Mouse (Mus musculus): ENCODE measurements at regions not wholly inside any gene's neighbourhood (a gene's known extent, or its start where the extent isn't known, plus 50 kb on each side); places are given as distances from the start of the nearest gene placed in this dataset.

DNA sequence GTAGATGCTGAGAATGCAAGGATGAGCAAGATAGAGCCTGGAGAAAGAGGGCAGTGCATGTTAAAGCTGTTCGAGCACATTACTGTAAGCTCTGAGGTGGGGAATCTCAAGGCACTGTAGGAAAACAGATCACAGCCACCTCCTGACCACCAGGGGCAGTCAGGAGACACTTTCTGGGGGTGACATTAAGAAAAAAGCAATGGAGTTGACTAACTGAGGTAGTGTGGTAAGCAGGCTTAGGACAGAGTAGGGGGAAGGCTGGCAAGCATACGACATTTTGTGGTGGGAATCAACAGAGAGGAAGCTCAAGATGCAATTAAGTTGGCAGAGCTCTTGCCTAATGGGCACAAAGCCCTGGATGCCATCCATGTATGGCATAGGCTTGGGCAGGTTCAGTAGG lies 172.9 kb upstream of the Ercc4 start:
- WGBS, result 92% methylated on average over 2 of the region's 2 CpGs
- no peak for ATAC-seq (ENCODE audit: low FRiP score)
- H3K9me3 ChIP-seq, result no peaks in the 10 kb centered on the region

DNA sequence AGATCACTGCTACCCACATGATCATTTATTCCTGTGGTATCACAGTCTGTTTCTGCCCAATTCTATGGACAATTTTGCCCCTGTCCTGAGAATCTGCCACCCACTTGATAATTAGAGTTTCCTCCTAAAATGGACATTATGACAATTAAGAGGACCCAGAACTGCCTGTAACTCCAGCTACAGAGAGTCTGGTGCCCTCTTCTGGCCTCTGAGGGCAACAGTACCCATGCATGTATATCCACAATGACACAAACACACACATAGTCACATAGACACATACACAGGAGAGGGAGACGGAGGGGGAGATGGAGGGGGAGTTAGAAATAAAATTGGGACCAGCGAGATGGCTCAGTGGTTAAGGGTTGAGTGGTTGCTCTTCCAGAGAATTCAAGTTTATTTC lies 170.9 kb upstream of the Ercc4 start:
- Histone ChIP-seq H3K27ac (no peak overlapping the region), H3K4me1 (replicated peaks) (no peaks in the 10 kb centered on the region), H3K9me3 (no peaks in the 10 kb centered on the region), H3K36me3 (no peaks in the 10 kb centered on the region), H3K4me3 (no peak overlapping the region), H3K27me3 (no peaks in the 10 kb centered on the region), H3K4me2 (no peak overlapping the region), H3K9ac (no peak overlapping the region)
- no peak for ATAC-seq (ENCODE audit: low FRiP score)
- 84% methylated on average over 2 of the region's 2 CpGs for WGBS

More for the DNA sequence above, 172.9 kb upstream of the Ercc4 start:
- no peak overlapping the region for H3K9ac ChIP-seq
- no peak overlapping the region for H3K4me3 ChIP-seq
- H3K4me2 ChIP-seq, result no peak overlapping the region
- H3K27me3 ChIP-seq, result no peaks in the 10 kb centered on the region
- no peaks in the 10 kb centered on the region for H3K36me3 ChIP-seq
- no peak overlapping the region for H3K27ac ChIP-seq
- no peaks in the 10 kb centered on the region for H3K4me1 ChIP-seq (replicated peaks)

DNA sequence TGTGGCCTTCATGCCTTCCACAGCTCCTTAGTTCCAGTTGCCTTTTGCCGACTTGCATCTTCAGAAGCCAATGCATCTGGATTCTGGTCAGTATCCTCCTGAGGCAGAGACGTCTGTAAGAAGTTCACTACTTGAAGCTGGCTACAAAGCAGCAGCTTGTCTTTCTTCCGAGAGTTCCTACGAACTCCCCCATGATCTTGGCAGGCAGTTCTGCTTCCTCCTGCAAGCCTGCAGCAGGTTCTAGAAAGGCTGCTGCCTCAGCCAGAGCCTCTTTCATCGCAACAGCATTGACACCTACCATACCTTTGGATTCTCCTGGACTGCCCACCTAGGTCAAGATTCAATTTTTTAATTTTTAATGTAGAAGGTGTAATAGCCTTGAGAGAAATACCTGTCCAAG lies 158.3 kb upstream of the Ercc4 start:
- H3K4me1 ChIP-seq (replicated peaks), result no peaks in the 10 kb centered on the region
- no peak overlapping the region for H3K27ac ChIP-seq
- ATAC-seq (ENCODE audit: low FRiP score), result no peak
- H3K9me3 ChIP-seq, result no peaks in the 10 kb centered on the region
- H3K4me3 ChIP-seq, result no peak overlapping the region
- H3K4me2 ChIP-seq, result no peak overlapping the region
- no peaks in the 10 kb centered on the region for H3K27me3 ChIP-seq
- H3K9ac ChIP-seq, result no peak overlapping the region
- 95% methylated on average over 5 of the region's 5 CpGs for WGBS
- no peaks in the 10 kb centered on the region for H3K36me3 ChIP-seq

GRCm38 (mm10) chr16:12954028-12954427 lies 155.5 kb upstream of the Ercc4 start:
- WGBS, result 78% methylated on average over 8 of the region's 8 CpGs
- Histone ChIP-seq H3K4me1 (replicated peaks) (no peaks in the 10 kb centered on the region), H3K9me3 (no peaks in the 10 kb centered on the region), H3K27me3 (no peaks in the 10 kb centered on the region), H3K4me2 (no peak overlapping the region), H3K27ac (no peak overlapping the region), H3K9ac (no peak overlapping the region), H3K4me3 (no peak overlapping the region), H3K36me3 (no peaks in the 10 kb centered on the region)
- no peak for ATAC-seq (ENCODE audit: low FRiP score)

- H3K4me2 ChIP-seq, result no peak overlapping the region
- no peak overlapping the region for H3K27ac ChIP-seq
- H3K27me3 ChIP-seq, result no peaks in the 10 kb centered on the region
- no peak for ATAC-seq (ENCODE audit: low FRiP score)
- 70% methylated on average over 3 of the region's 3 CpGs for whole genome bisulfite sequencing
- no peak overlapping the region for H3K9ac ChIP-seq
- no peaks in the 10 kb centered on the region; the same call in 1 of the 2 replicates for H3K4me1 ChIP-seq (replicated peaks)
- no peaks in the 10 kb centered on the region for H3K9me3 ChIP-seq
- H3K36me3 ChIP-seq, result no peaks in the 10 kb centered on the region
- no peak overlapping the region for H3K4me3 ChIP-seq
Measured at GRCm38 (mm10) chr16:12956416-12956815, 153.1 kb upstream of the Ercc4 start.

- no peaks in the 10 kb centered on the region; the same call in 1 of the 2 replicates for H3K4me1 ChIP-seq (replicated peaks)
- ATAC-seq (ENCODE audit: low FRiP score), result no peak
- no peaks in the 10 kb centered on the region for H3K36me3 ChIP-seq
- H3K4me2 ChIP-seq, result no peak overlapping the region
- no peaks in the 10 kb centered on the region for H3K9me3 ChIP-seq
- no peak overlapping the region for H3K9ac ChIP-seq
- no peak overlapping the region for H3K27ac ChIP-seq
- no peak overlapping the region for H3K4me3 ChIP-seq
- no peaks in the 10 kb centered on the region for H3K27me3 ChIP-seq
- 37% methylated on average over 5 of the region's 5 CpGs for WGBS
Measured at GRCm38 (mm10) chr16:12960885-12961284, 148.6 kb upstream of the Ercc4 start.

- Histone ChIP-seq H3K4me3 (no peak overlapping the region), H3K4me1 (replicated peaks) (no peaks in the 10 kb centered on the region), H3K36me3 (no peaks in the 10 kb centered on the region), H3K27ac (no peak overlapping the region), H3K4me2 (no peak overlapping the region), H3K27me3 (no peaks in the 10 kb centered on the region), H3K9me3 (no peaks in the 10 kb centered on the region), H3K9ac (no peak overlapping the region)
- ATAC-seq (ENCODE audit: low FRiP score), result no peak
- WGBS, result 85% methylated on average over 1 of the region's 1 CpGs
Measured at GRCm38 (mm10) chr16:12982681-12983080, 126.8 kb upstream of the Ercc4 start.

DNA sequence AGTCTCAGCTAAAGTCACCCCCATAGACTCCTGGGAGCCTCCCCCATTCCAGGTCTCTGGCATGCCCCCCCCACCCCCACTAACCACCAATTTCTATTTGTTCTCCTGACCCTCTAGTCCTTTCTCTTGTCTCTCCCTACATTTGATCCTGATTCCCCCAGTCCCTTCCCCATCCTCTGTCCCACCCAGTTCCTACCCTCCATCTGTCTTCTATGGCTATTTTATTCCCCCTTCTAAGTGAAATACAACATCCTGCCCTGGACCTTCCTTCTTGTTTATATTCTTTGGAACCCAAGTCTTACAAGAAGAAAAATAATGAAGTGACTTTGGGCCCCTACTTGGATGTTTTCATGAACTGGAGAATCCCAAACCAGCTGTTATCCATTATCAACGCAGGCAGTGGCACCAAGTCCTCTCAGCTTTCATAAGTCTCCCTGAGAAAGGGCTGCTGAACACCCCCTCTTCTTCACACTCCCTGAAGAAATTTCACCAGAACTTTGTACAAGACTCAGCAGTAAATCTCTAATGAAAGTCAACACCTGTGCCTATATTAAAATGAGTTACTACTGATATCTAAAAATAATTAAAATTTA lies 108.1 kb upstream of the Ercc4 start:
- no peaks in the 10 kb centered on the region for H3K4me1 ChIP-seq (replicated peaks)
- no peak for ATAC-seq (ENCODE audit: low FRiP score)

DNA sequence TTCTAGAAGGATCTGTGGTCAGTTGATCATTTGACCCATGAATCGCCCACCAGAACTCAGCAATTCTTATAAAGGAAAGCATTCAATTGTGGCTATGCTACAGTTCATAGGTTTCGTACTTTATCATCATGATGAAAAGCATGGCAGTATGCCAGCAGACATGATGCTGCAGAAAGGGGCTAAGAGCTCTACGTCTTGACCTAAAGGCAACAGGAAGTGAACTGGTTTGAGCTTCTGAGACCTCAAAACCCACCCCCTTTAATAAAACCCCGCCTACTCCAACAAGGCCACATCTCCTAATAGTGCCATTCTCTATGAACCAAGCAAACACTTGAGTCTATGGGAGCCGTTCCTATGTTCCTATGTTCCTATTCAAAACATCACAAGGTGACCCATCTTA lies 96.6 kb upstream of the Ercc4 start:
- no peaks in the 10 kb centered on the region for H3K9me3 ChIP-seq
- no peak for ATAC-seq (ENCODE audit: low FRiP score)
- H3K27me3 ChIP-seq, result no peaks in the 10 kb centered on the region
- H3K4me2 ChIP-seq, result no peak overlapping the region
- 88% methylated on average over 5 of the region's 5 CpGs for WGBS
- no peaks in the 10 kb centered on the region for H3K36me3 ChIP-seq
- H3K9ac ChIP-seq, result no peak overlapping the region
- H3K27ac ChIP-seq, result no peak overlapping the region
- no peaks in the 10 kb centered on the region for H3K4me1 ChIP-seq (replicated peaks)
- H3K4me3 ChIP-seq, result no peak overlapping the region

More for the DNA sequence above, 108.1 kb upstream of the Ercc4 start:
- 83% methylated on average over 1 of the region's 1 CpGs for WGBS
- Histone ChIP-seq H3K4me3 (no peak overlapping the region), H3K27me3 (no peaks in the 10 kb centered on the region), H3K9ac (no peak overlapping the region), H3K4me2 (no peak overlapping the region), H3K9me3 (no peaks in the 10 kb centered on the region), H3K36me3 (no peaks in the 10 kb centered on the region), H3K27ac (no peak overlapping the region)

DNA sequence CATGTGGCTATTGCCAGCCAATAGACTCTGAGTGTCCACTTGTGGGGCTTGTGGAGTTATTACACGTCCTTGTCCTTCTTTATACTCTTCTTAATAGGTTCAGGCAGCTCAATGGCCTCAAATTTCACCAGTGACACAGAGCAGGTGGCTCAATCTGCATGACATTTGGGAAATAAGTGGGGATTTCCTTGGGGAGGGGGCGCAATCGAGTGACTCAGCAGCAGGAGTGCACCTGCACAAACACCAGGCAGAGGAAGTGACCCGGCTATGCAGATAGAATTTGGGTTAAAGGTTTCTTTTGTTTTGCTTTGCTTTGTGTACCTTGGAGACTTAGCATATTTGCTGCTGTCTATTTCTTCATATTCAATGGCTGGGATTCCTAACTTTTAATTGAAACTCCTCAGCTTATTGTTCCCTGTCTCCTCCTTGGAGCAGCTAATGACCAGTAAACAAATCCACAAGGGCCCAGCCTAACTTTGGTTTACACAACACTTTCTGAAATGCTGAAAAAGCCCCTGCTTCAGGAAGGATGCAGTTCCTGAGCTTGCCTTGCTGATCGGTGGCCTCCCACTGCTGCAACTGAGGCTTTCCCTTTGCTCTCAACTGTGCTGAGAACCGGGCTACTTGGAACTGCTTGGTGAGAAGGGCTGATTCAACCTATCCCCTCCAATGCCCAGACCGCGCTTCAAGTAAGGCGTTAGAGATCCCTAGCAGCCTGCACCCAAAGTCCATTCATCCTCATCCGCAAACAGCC lies 95.4 kb upstream of the Ercc4 start:
- 65% methylated on average over 10 of the region's 10 CpGs for WGBS
- no peak overlapping the region for H3K9ac ChIP-seq
- H3K4me2 ChIP-seq, result no peak overlapping the region
- no peaks in the 10 kb centered on the region for H3K36me3 ChIP-seq
- H3K27me3 ChIP-seq, result no peaks in the 10 kb centered on the region
- H3K4me1 ChIP-seq (replicated peaks), result no peaks in the 10 kb centered on the region
- no peak overlapping the region for H3K4me3 ChIP-seq
- no peak for ATAC-seq (ENCODE audit: low FRiP score)
- H3K9me3 ChIP-seq, result no peaks in the 10 kb centered on the region
- no peak overlapping the region for H3K27ac ChIP-seq

DNA sequence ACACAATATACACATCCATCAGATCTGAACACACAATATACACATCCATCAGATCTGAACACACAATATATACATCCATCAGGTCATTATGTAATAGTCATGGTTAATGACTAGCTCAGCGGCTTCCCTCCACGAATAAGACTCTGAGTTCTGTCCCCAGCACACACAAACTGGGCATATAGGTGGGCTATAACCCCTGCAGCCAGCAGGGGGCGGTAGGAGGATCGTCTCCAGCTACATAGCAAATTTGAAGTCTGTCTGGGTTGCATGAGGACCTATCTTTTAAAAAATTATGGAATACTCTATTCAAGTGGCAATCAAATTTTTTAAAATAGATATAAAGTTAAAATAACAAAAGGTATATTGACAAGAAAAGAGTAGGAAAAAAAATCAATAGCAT lies 86.6 kb upstream of the Ercc4 start:
- no peak overlapping the region for H3K9ac ChIP-seq
- H3K4me1 ChIP-seq (replicated peaks), result no peaks in the 10 kb centered on the region
- H3K36me3 ChIP-seq, result no peaks in the 10 kb centered on the region
- no peaks in the 10 kb centered on the region for H3K27me3 ChIP-seq
- no peak overlapping the region for H3K4me3 ChIP-seq
- no peak overlapping the region for H3K4me2 ChIP-seq
- no peak for ATAC-seq (ENCODE audit: low FRiP score)
- no peak overlapping the region for H3K27ac ChIP-seq
- WGBS, result 53% methylated on average over 4 of the region's 4 CpGs
- no peaks in the 10 kb centered on the region for H3K9me3 ChIP-seq

GRCm38 (mm10) chr16:13025393-13025792 lies 84.1 kb upstream of the Ercc4 start:
- Histone ChIP-seq H3K9ac (no peak overlapping the region), H3K9me3 (no peaks in the 10 kb centered on the region), H3K4me1 (replicated peaks) (no peaks in the 10 kb centered on the region), H3K4me2 (no peak overlapping the region), H3K4me3 (no peak overlapping the region), H3K27me3 (no peaks in the 10 kb centered on the region), H3K27ac (no peak overlapping the region), H3K36me3 (no peaks in the 10 kb centered on the region)
- WGBS, result 40% methylated on average over 3 of the region's 3 CpGs
- peak; percentile 52; the same call in 1 of the 2 replicates for ATAC-seq (ENCODE audit: low FRiP score)

DNA sequence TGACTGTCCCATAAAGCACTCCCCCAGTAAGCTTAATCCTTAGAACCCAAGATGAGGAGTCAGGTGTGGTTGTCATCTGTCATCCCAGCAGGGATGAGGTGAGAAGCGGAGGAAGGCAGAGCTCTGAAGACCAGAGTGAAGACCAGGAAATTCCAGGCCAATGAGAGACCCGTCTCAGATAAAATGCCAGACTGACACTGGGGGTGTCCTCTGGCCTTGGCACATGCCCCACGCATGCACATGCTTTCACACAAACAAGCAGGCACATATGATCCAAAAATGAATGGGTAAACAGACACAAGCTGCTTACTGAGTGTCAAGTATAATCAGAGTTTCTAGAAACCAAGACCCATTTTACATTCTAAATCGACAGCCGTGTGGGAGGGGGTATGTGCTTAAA lies 75.3 kb upstream of the Ercc4 start:
- no peak overlapping the region for H3K27ac ChIP-seq
- H3K27me3 ChIP-seq, result no peaks in the 10 kb centered on the region
- no peak overlapping the region for H3K9ac ChIP-seq
- no peak overlapping the region for H3K4me2 ChIP-seq
- ATAC-seq (ENCODE audit: low FRiP score), result no peak
- no peaks in the 10 kb centered on the region for H3K36me3 ChIP-seq
- no peaks in the 10 kb centered on the region for H3K4me1 ChIP-seq (replicated peaks)
- no peak overlapping the region for H3K4me3 ChIP-seq
- no peaks in the 10 kb centered on the region for H3K9me3 ChIP-seq
- 85% methylated on average over 5 of the region's 5 CpGs for WGBS
